Mouse (Mus musculus) heart, embryonic 15.5 days (tissue): Measurements from ENCODE around the gene Rps21. TPM values are rescaled to one million over a fixed set of nuclear protein-coding genes. Genes with fewer than 3 reads are reported as not detected.

Experiments used
- ATAC-seq: fragments of 200-750 bp; cut with Nextera tagmentation; replicated peaks from 2 replicates; pipeline ENCODE4 v1.8.0; 2017; ENCODE audit warnings: low read depth, moderate TSS enrichment; ENCODE audit not compliant: insufficient number of reproducible peaks, insufficient read depth, low FRiP score
- H3K27ac ChIP-seq: fragments of 300-500 bp; sonication (generic); 2 replicates; pipeline ENCODE4 v1.5.1; 2015; ENCODE audit warnings: mild to moderate bottlenecking, inconsistent platforms
- H3K27me3 ChIP-seq: fragments of 300-500 bp; sonication (generic); 2 replicates; pipeline ENCODE4 v1.6.1; 2015; ENCODE audit warnings: inconsistent platforms
- H3K36me3 ChIP-seq: fragments of 300-500 bp; sonication (generic); 2 replicates; pipeline ENCODE4 v1.6.1; 2015; ENCODE audit warnings: mild to moderate bottlenecking, inconsistent platforms
- H3K4me1 ChIP-seq: fragments of 300-500 bp; sonication (generic); replicated peaks from 2 replicates; pipeline ENCODE4 v1.6.1; 2015; ENCODE audit warnings: inconsistent platforms
- H3K4me2 ChIP-seq: fragments of 300-500 bp; sonication (generic); 2 replicates; pipeline ENCODE4 v1.6.1; 2015; ENCODE audit warnings: inconsistent platforms, mild to moderate bottlenecking, moderate library complexity
- H3K4me3 ChIP-seq: fragments of 300-500 bp; sonication (generic); 2 replicates; pipeline ENCODE4 v1.5.1; 2015; ENCODE audit warnings: mild to moderate bottlenecking, inconsistent platforms
- H3K9ac ChIP-seq: fragments of 300-500 bp; sonication (generic); 2 replicates; pipeline ENCODE4 v1.6.1; 2015; ENCODE audit warnings: mild to moderate bottlenecking, inconsistent platforms
- H3K9me3 ChIP-seq: fragments of 300-500 bp; sonication (generic); replicated peaks from 2 replicates; pipeline ENCODE4 v1.6.1; 2016; ENCODE audit warnings: inconsistent platforms
- WGBS: fragments of 180-500 bp; shearing (Covaris S2); methylation state at CpG from one replicate; pipeline ENCODE4 v1.1.7; 2015; ENCODE audit warnings: mixed read lengths; 5-methylcytosine and 5-hydroxymethylcytosine counted together
- polyA plus RNA-seq: library from polyadenylated mRNA; unstranded; fragments of >200 nt; fragmentation: Nextera tagmentation; extraction: Ambion mirVana; gene quantifications from 2 replicates; pipeline ENCODE4 v1.2.1, GENCODE M21; 2015

Gene Rps21
- polyA plus RNA-seq, 1 experiment from 2014 or later, result 352 TPM

DNA sequence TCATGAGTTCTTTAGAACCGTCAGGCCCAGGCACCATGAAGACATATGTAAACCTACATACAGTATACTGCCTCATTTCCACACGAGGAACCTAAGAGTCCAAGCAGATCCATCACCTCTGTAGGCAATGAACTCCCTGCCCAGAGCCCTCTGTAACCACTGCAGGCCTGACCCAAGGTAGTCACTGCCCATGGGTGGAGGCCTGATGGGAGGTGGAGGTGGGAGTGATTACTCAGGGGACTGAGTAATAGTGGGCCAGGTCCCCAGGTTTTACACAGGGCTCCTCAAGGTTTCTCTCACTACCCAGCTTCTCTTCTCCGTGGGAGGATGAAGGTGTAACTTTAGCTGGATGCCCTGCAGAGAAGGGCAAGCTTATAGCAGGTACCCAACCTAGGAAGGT, 28.0 kb upstream of the Rps21 start:
- Histone ChIP-seq H3K9me3 (no peaks in the 10 kb centered on the region), H3K27me3 (peaks cover 10% of the 10 kb centered on the region), H3K4me2 (no peak overlapping the region), H3K9ac (no peak overlapping the region), H3K4me1 (peaks cover 77% of the 10 kb centered on the region), H3K27ac (0 out of 2 replicates have a peak overlapping the region, but pooled peaks have one; percentile 71), H3K4me3 (no peak overlapping the region), H3K36me3 (no peaks in the 10 kb centered on the region)
- WGBS, result 71% methylated on average over 3 of the region's 3 CpGs
- no peak for ATAC-seq

DNA sequence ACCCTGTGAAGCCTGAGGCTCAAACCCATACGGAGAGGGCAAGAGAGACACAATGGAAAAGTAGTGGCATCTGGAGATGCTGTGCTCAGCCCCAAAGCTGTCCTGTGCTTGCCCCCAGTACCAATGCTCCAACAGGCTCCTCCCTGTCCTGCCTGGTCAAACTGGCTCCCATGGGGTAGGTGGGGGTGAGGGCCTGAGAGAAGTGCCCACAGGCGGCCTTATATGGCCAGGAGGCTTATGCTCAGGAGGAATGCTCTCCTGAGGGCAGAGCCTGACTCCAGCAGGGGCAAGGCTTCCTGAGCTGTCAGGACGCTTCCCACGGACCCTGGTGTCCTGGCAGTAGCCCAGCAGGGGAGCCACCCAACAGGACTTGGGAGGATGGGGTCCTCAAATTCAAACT, 26.7 kb upstream of the Rps21 start:
- H3K27ac ChIP-seq, result peak overlapping the region; percentile 58
- H3K4me1 ChIP-seq, result peaks cover 80% of the 10 kb centered on the region
- WGBS, result 48% methylated on average over 4 of the region's 4 CpGs
- H3K4me3 ChIP-seq, result no peak overlapping the region
- H3K36me3 ChIP-seq, result no peaks in the 10 kb centered on the region
- no peak for ATAC-seq
- no peak overlapping the region for H3K4me2 ChIP-seq
- H3K9ac ChIP-seq, result no peak overlapping the region
- H3K27me3 ChIP-seq, result peaks cover 7% of the 10 kb centered on the region; the same call in 1 of the 2 replicates
- H3K9me3 ChIP-seq, result no peaks in the 10 kb centered on the region

DNA sequence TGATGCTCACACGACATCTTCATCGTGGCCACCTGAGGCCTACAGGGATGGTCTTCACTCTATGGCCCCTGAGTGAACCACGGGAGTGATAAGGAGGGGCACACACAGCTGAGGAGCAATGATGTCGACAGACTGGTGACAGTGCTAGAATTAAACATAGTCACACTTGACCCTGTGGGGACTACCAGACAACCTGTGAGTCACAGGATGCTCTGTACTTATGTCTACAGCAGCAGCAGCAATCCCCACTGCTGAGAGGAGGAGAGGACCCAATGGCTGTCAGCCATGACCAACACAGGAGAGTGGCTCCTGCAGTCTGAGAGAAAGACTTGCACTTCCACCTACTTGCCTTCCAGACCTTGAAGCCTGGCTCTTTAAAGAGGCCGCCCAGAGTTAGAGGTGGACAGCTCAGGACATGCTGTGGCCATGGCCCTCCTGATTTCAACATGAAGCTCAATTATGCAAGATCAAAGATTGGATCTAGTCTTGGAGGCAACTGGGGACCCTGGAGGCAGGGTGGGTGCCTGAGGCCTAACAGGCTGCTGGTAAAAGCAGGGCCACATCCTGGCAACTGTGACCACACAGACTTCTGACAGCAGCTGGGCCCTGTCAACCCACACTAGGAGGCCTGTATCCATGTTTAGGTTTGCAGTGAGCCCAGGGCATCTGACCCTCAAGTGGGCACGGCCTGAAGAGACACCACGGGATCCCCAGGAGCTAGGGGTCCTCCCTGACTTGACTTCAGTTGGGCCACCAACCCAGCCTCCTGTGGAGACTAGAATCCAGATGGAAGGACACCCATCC, 23.9 kb upstream of the Rps21 start:
- Histone ChIP-seq H3K27ac (peak overlapping the region; percentile 54; the same call in 1 of the 2 replicates), H3K4me1 (peaks cover 62% of the 10 kb centered on the region), H3K27me3 (no peaks in the 10 kb centered on the region), H3K4me2 (no peak overlapping the region), H3K9me3 (no peaks in the 10 kb centered on the region), H3K4me3 (no peak overlapping the region), H3K9ac (no peak overlapping the region), H3K36me3 (no peaks in the 10 kb centered on the region)
- no peak for ATAC-seq
- WGBS, result 51% methylated on average over 7 of the region's 7 CpGs

DNA sequence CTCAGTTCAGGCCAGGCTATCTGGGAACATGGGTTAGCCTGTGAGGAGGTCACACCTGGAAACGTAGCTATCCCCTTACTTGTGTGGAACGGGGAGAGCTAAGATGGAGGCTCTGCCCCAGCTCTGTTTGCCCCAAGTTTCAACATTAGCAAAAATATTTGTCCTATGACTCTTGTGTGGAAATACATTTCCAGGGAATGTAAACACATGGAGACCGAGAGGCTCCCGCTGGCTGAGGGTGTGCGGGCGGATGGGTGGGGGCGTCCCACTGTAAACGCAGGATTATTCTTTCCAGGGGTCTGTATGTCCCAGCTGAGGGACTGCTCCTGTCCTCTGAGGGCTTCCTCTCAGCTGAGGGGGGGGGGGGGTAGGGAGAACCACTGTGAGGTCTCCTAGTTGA, 22.8 kb upstream of the Rps21 start:
- peak overlapping the region; percentile 88 for H3K27ac ChIP-seq
- no peak for ATAC-seq
- no peak overlapping the region for H3K4me3 ChIP-seq
- H3K4me2 ChIP-seq, result peak overlapping the region; percentile 37; the same call in 1 of the 2 replicates
- peaks cover 55% of the 10 kb centered on the region for H3K4me1 ChIP-seq
- H3K27me3 ChIP-seq, result no peaks in the 10 kb centered on the region
- no peaks in the 10 kb centered on the region for H3K9me3 ChIP-seq
- no peaks in the 10 kb centered on the region for H3K36me3 ChIP-seq
- H3K9ac ChIP-seq, result no peak overlapping the region
- 77% methylated on average over 8 of the region's 8 CpGs for WGBS

DNA sequence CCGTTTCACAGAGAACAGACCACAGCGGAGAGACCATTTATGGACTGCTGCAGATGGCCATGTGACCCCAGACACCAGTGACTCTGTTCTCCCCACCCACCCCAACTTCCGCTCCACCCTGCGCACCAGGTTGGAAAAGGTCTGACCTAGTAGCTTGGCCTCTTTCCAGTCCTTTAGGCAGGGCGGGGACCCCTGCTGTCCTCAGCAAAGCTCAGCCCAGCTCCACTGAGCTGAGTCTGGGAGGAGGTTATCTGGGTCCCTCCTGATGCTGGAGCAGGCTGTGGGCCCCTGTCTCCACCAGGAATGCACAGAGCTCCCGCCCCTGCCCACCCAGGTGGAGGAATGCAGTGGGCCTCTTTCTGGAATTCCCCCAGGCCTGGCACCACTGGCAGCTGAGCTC, 22.2 kb upstream of the Rps21 start:
- no peak overlapping the region for H3K4me3 ChIP-seq
- peak overlapping the region; percentile 37; the same call in 1 of the 2 replicates for H3K4me2 ChIP-seq
- peaks cover 53% of the 10 kb centered on the region for H3K4me1 ChIP-seq
- ATAC-seq, result peak; percentile 84
- H3K9ac ChIP-seq, result peak overlapping the region; percentile 10; the same call in 1 of the 2 replicates
- H3K36me3 ChIP-seq, result no peaks in the 10 kb centered on the region
- H3K9me3 ChIP-seq, result no peaks in the 10 kb centered on the region
- 26% methylated on average over 6 of the region's 6 CpGs for WGBS
- peak overlapping the region; percentile 88 for H3K27ac ChIP-seq
- H3K27me3 ChIP-seq, result no peaks in the 10 kb centered on the region

DNA sequence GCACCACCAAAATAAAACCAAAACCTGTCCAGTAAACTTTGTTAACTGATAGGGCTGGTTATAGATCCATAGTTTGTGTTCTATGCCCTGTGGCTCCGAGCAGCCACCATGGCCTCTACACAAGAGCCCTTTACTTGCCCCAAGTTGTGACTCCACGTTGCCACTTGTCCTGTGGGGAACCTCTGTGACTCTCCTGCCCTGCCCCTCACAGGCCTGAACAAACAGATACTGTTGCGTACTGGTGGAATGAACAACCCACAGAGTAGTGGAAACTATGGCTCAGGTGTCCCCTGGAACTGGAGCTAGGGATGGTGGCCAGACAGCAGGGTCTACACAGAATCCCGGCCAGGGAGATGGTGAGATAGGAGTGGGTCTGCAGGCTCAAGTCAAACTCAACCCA, 21.4 kb upstream of the Rps21 start:
- H3K4me2 ChIP-seq, result no peak overlapping the region
- H3K36me3 ChIP-seq, result no peaks in the 10 kb centered on the region
- H3K9me3 ChIP-seq, result no peaks in the 10 kb centered on the region
- H3K9ac ChIP-seq, result no peak overlapping the region
- 72% methylated on average over 4 of the region's 4 CpGs for WGBS
- H3K27ac ChIP-seq, result peak overlapping the region; percentile 88
- H3K4me3 ChIP-seq, result no peak overlapping the region
- ATAC-seq, result no peak
- peaks cover 45% of the 10 kb centered on the region for H3K4me1 ChIP-seq
- H3K27me3 ChIP-seq, result no peaks in the 10 kb centered on the region

DNA sequence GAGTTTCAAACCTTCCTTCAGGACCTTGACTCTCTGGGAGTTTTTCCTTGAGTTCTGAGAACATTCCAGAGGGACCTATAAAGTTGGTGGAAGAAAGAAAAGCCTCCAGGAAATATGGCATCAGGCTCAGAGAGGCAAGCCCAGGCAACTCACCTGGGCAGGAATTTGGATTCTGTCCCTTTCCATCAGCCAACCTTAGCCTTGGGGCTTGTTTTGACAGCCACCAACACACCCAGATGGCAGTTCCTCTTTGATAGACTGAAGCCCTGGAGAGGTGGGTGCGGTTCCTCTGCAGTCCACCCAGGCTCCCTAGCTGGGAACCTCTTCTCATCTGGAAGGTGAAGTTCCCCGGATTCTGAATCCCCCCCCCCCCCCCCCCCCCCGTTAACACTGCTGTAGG, 20.7 kb upstream of the Rps21 start:
- H3K27me3 ChIP-seq, result no peaks in the 10 kb centered on the region
- no peaks in the 10 kb centered on the region for H3K9me3 ChIP-seq
- H3K4me1 ChIP-seq, result peaks cover 37% of the 10 kb centered on the region
- H3K4me2 ChIP-seq, result no peak overlapping the region
- 49% methylated on average over 3 of the region's 3 CpGs for WGBS
- no peak overlapping the region for H3K9ac ChIP-seq
- ATAC-seq, result no peak
- peak overlapping the region; percentile 88 for H3K27ac ChIP-seq
- no peaks in the 10 kb centered on the region for H3K36me3 ChIP-seq
- H3K4me3 ChIP-seq, result no peak overlapping the region

DNA sequence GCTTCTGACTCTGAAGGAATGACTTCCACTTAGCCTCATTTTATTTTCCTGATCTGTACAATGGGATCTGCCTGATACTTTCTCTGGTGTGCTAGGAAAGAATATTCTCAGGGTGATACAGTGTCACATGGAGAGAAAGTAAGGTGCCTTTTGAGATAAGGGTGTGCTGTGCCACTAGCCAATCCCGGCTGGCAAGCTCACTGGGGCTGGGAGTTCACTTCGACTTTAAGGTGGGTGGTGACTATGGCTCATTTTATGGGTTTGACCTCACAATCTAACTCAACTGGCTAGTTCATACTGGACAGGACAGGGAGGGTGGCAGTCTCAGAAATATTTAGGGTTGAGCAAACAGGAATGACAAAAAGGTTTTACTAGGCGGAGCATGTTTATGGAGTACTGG, 20.2 kb upstream of the Rps21 start:
- WGBS, result 77% methylated on average over 3 of the region's 3 CpGs
- Histone ChIP-seq H3K27me3 (no peaks in the 10 kb centered on the region), H3K36me3 (no peaks in the 10 kb centered on the region), H3K9me3 (no peaks in the 10 kb centered on the region), H3K9ac (no peak overlapping the region), H3K4me3 (no peak overlapping the region), H3K27ac (no peak overlapping the region), H3K4me1 (peaks cover 37% of the 10 kb centered on the region), H3K4me2 (no peak overlapping the region)
- no peak for ATAC-seq

DNA sequence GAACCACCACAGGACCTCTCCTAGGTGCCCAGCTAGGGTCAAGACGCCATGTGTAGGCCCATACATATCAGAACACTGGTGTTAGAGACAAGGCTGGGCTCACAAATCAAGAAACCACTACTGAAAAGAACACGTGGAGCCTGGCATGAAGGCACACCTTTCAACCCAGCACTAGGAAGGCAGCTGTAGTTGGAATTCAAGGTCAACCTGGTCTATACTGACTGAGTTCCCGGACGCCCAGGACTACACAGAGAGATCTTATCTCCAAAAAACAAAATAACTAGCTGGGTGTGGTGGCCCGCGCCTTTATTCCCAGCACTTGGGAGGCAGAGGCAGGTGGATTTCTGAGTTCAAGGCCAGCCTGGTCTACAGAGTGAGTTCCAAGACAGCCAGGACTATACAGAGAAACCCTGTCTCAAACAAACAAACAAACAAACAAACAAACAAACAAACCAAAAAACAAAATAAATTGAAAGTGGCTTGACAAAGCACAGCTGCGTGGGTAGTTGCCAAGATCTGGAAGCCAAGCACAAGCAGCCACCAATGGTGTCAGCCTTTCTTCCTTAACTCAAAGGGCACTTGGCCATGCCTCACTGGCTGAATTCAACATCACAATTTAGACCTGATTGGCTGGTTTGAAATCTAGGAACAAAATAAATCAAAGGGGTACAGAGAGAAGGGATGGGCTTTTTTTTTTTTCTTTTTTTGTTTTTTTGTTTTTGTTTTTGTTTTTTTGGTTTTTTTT, 19.4 kb upstream of the Rps21 start:
- WGBS, result 85% methylated on average over 7 of the region's 7 CpGs

DNA sequence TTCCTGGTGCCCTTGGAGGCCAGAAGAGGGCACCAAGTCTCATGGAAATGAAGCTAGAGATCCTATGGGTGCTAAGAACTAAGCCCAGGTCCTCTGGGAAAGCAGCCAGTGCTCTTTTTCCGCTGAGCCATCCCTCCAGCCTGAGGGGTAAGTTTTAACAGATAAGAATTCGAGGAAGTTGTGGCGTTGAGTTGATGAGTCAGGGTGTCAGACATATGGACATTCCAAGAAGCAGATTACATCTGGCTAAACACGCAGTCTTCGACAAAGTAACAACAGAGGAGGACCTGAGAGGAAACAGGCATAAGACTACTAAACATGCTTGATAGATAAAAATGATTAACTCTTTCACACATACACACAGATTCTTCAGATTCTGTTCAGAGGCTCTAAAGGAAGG, 18.6 kb upstream of the Rps21 start:
- no peak overlapping the region for H3K4me2 ChIP-seq
- ATAC-seq, result no peak
- H3K36me3 ChIP-seq, result no peaks in the 10 kb centered on the region
- WGBS, result 38% methylated on average over 5 of the region's 5 CpGs
- H3K4me1 ChIP-seq, result peaks cover 24% of the 10 kb centered on the region
- H3K4me3 ChIP-seq, result no peak overlapping the region
- no peak overlapping the region for H3K27ac ChIP-seq
- no peak overlapping the region for H3K9ac ChIP-seq
- H3K27me3 ChIP-seq, result no peaks in the 10 kb centered on the region
- H3K9me3 ChIP-seq, result no peaks in the 10 kb centered on the region

More for the DNA sequence above, 19.4 kb upstream of the Rps21 start:
- H3K9ac ChIP-seq, result no peak overlapping the region
- no peak overlapping the region for H3K4me3 ChIP-seq
- H3K27me3 ChIP-seq, result no peaks in the 10 kb centered on the region
- no peak overlapping the region for H3K27ac ChIP-seq
- H3K4me1 ChIP-seq, result peaks cover 32% of the 10 kb centered on the region
- H3K9me3 ChIP-seq, result no peaks in the 10 kb centered on the region
- H3K4me2 ChIP-seq, result no peak overlapping the region
- H3K36me3 ChIP-seq, result no peaks in the 10 kb centered on the region
- ATAC-seq, result no peak

DNA sequence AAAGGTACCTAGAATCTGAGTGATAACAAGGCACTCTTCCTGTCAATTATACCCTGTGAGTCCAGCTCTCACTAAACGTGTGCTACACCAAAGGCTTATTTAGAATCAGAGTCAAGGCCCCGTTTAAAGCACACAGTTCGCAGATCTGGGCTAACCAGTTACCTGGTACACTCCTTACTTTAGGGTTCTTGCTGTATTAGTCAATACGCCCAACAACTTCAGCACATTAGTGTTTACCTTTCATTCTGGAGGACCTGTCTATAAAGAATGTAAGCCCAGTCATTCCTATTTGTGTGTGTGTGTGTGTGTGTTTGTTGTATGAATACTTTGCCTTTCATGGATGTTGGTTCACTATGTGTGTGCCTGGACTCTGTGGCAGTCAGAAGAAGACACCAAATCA, 14.1 kb upstream of the Rps21 start:
- WGBS, result 84% methylated on average over 4 of the region's 4 CpGs

More for the DNA sequence above, 14.1 kb upstream of the Rps21 start:
- H3K27ac ChIP-seq, result no peak overlapping the region
- H3K9me3 ChIP-seq, result no peaks in the 10 kb centered on the region
- no peaks in the 10 kb centered on the region for H3K36me3 ChIP-seq
- ATAC-seq, result no peak
- H3K4me1 ChIP-seq, result no peaks in the 10 kb centered on the region
- no peak overlapping the region for H3K4me3 ChIP-seq
- H3K27me3 ChIP-seq, result no peaks in the 10 kb centered on the region
- H3K9ac ChIP-seq, result no peak overlapping the region
- no peak overlapping the region for H3K4me2 ChIP-seq
